Mouse (Mus musculus) brain, embryonic 18.5 days (tissue): Measurements from ENCODE around the gene Kdelr1.
"Not testable (repeated sequence)": the region's sequence is repeated elsewhere in the genome, so short reads cannot be mapped to it uniquely, and the experiment has no call there.

Experiments used
- DNase-seq: peaks from one replicate; pipeline ENCODE4 v3.0.0-alpha.2; 2012; ENCODE audit warnings: low read depth, low spot score

Kdelr1 gene

GRCm38 (mm10) chr7:45870282-45871058 lies 2.1 kb upstream of the Kdelr1 start:
- no peak for DNase-seq

GRCm38 (mm10) chr7:45873061-45873947 lies 732 bp downstream of the Kdelr1 start:
- DNase-seq: no peak

DNA sequence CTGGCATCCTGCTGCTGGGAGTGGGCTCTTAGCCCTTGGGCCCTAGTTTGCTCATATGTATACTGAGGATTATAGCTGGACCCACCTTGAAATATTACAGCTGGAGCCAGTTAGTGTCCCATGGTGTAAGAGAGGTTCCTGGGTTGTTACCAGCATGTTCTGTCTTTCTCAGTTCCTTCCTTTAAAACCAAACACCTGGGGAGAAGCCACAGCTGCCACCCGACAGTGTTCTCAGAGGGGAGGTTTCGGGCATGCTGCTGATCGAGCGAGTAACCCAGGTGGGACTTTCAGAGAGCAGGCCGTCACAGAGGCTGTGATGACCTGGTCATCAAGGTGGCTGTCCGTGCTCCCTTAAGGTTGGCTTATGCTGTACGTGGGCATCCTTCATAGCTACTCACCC lies 4.3 kb downstream of the Kdelr1 start:
- no peak for DNase-seq

- DNase-seq: not testable (repeated sequence)
Measured at GRCm38 (mm10) chr7:45878278-45878677, 5.7 kb downstream of the Kdelr1 start, which contains the start of gene Grin2d. Grin2d (minus strand) TSS chr7:45878378.

DNA sequence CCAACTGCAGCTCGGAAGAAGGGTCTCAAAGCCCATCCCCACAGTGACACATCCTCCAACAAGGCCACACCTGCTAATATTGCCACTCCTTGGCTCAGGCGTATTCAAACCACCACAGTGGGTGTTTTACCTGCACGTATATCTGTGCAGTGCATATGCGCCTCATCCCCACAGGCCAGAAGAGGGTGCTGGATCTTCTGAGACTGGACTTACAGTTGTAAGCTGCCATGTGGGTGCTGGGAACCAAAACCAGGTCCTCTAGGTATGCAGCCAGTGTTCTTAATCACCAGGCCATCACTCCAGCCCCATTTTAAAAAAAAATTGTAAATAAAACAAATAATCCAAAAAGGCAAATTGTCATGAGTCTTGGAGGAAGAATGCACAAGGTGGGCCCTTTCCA lies 8.0 kb downstream of the Kdelr1 start:
- no peak for DNase-seq

- DNase-seq: no peak
Measured at GRCm38 (mm10) chr7:45881011-45881410, 8.4 kb downstream of the Kdelr1 start.

DNA sequence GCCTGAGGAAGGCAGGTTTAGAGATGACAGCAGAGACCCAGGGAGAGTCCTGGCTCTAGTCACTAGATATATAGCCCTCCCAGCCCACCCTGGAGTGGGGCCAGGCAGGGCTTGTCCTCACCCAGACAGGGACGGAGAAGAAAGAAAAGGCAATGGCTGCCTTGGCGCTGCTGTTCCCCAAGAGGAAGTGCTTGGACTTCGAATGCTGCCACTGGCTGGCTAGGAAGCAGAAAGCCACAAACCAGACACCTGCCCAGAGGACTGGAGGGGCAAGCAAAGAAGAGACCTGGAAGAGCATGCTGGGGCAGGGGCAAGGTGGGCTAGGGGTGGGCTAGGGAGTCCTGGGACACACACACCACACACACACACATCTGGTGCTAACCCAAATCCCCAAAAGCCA lies 14.7 kb downstream of the Kdelr1 start:
- DNase-seq: no peak

DNA sequence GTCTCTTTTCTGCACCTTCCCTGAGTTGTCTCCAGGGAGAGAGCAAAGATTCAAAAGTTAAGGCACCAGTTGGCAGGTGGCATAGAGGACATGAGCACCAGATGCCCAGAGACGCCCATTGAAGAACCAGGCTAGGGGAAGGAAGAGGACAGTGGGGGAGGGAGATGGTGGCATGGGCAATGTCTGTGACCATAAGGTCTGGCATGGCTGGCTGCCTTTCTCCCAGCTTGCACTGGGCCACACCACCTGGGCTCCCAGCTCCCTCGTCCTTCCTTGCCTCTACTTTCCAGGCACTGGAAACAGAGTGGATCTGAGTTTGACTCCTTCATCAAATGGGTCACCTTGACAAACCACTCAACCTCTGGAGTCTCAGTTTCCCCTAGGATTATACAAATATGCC lies 20.1 kb downstream of the Kdelr1 start:
- DNase-seq: no peak

GRCm38 (mm10) chr7:45895931-45896516 lies 23.5 kb downstream of the Kdelr1 start:
- no peak for DNase-seq

DNA sequence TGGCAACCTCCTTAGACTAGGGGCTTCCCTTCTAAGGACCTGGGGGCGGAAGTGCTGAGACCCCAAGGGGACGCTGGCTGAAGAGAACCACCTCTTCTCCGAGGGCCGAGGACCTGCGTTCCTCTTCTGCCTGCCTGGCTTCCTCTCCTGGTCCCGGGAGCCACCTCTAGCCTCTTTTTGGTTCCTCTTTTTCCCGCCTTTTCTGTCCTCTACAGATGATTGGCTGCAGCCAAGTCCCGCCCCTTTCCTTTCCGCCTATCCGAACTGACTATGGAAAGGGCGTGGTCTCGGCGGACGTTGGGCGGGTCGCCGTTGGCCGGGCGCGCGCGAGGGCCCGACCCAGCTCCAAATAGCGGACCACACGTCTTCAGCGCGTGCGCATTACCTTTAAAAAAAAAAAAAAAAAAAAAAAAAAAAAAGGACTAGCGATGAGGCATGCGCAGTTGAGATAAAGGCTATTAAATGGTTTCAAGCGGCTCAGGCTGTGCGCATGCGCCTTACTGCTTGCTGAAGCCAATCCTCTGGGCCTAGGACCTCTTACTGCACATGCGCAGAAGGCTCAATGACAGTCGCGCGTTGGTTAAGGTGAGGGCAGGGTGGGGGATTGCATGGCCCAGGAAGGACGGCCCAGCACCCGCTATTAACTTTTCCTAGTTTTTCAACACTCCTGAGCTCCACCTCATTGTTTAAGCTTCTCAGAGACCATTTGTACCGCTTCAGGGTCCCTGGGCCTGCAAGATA lies 24.1 kb downstream of the Kdelr1 start, which contains the start of the genes Syngr4 and Tmem143:
Gene Syngr4 (minus strand): TSS at position 198 of the 741 bp plus-strand sequence.
Gene Tmem143 (plus strand): TSS at position 425 of the 741 bp plus-strand sequence.
- peak; percentile 98 for DNase-seq

- DNase-seq: no peak
Measured at GRCm38 (mm10) chr7:45897258-45897757, 24.7 kb downstream of the Kdelr1 start.

GRCm38 (mm10) chr7:45898125-45898524 lies 25.6 kb downstream of the Kdelr1 start:
- DNase-seq: not testable (repeated sequence)

- DNase-seq: no peak
Measured at GRCm38 (mm10) chr7:45901562-45901961, 29.0 kb downstream of the Kdelr1 start.

- DNase-seq: no peak
Measured at GRCm38 (mm10) chr7:45902481-45903002, 30.0 kb downstream of the Kdelr1 start.

- DNase-seq: no peak
Measured at GRCm38 (mm10) chr7:45906622-45907021, 34.0 kb downstream of the Kdelr1 start.

DNA sequence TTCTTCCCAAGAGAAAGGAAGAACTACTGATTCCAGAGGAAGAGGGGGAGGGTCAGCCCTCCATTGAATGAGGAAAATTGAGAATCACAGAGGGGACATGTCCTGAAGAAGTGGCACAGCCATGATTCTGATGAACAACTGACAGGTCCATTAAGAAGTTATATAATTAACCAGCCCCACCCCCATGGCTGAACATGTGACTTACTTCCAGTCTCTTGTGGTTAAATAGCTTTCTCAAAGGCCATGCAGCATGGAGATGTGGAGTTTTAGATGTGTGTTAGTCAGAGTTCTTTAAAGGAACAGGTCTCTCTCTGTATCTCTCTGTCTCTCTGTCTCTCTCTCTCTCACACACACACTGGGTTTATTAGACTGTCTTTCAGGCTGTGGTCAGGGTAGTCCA lies 35.8 kb downstream of the Kdelr1 start:
- no peak for DNase-seq

GRCm38 (mm10) chr7:45909145-45909544 lies 36.6 kb downstream of the Kdelr1 start:
- no peak for DNase-seq

DNA sequence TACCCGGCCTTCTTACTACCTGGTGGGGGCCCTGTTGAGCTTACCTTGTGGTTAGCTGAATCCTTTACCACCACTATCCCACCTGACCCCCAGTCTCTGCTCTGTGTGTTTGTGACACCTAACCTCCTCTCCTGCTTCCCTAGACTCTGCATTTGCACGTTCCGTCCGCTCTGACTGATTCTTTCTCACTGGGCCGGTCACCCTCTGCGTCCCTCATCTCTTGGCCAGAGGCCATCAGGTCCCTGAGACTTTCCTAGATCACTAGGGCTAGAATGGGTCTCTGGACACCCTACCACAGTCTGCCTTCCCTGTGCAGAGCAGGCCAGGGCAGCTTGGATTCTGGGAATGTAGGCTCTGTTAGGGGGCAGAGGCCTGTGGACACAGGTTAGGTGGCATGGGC lies 41.5 kb downstream of the Kdelr1 start:
- no peak for DNase-seq

GRCm38 (mm10) chr7:45915011-45915410 lies 42.4 kb downstream of the Kdelr1 start:
- DNase-seq: no peak

GRCm38 (mm10) chr7:45916056-45917003 lies 43.8 kb downstream of the Kdelr1 start:
- DNase-seq: peak; percentile 78
